Mouse (Mus musculus) ES-E14 (cell line): ENCODE data around the gene Knop1. TPM values are rescaled to one million over a fixed set of nuclear protein-coding genes. Genes with fewer than 3 reads are reported as not detected.

Experiments used
- DNase-seq: peaks from one replicate; pipeline ENCODE4 v3.0.0-alpha.2; 2013; ENCODE audit warnings: low read depth, low spot score
- H3K27ac ChIP-seq: 2 replicates; pipeline ENCODE4 v1.5.1; 2012; ENCODE audit warnings: low read depth, mild to moderate bottlenecking, low read length, moderate library complexity, mixed read lengths; ENCODE audit not compliant: poor library complexity, insufficient read depth, severe bottlenecking
- H3K36me3 ChIP-seq: 2 replicates; pipeline ENCODE4 v1.6.1; 2012; ENCODE audit warnings: mild to moderate bottlenecking, low read length, moderate library complexity, mixed read lengths; ENCODE audit not compliant: control insufficient read depth, poor library complexity, insufficient read depth, severe bottlenecking
- H3K4me1 ChIP-seq, 2 experiments: fragments of 150-350 bp in 1 of 2; sonication (generic) in 1 of 2; 2 replicates each; pipeline ENCODE4 v1.6.1; 2012; ENCODE audit warnings: low read length in 2 of 2, mild to moderate bottlenecking in 1 of 2, mixed read lengths in 1 of 2; ENCODE audit not compliant: control insufficient read depth in 2 of 2, insufficient read depth in 2 of 2, poor library complexity in 1 of 2
- H3K4me3 ChIP-seq, 2 experiments: fragments of 150-350 bp in 1 of 2; sonication (generic) in 1 of 2; 2 replicates each; pipeline ENCODE4 v1.5.1; 2012; ENCODE audit warnings: low read length in 2 of 2, low read depth in 1 of 2, mild to moderate bottlenecking in 1 of 2, mixed read lengths in 1 of 2; ENCODE audit not compliant: insufficient read depth in 1 of 2, poor library complexity in 1 of 2, severe bottlenecking in 1 of 2
- H3K9ac ChIP-seq: 2 replicates; pipeline ENCODE4 v1.6.1; 2012; ENCODE audit warnings: low read depth, mild to moderate bottlenecking, low read length, mixed read lengths; ENCODE audit not compliant: poor library complexity, insufficient read depth, severe bottlenecking
- H3K9me3 ChIP-seq: fragments of 150-350 bp; sonication (generic); 2 replicates; pipeline ENCODE4 v1.6.1; 2012; ENCODE audit warnings: low read depth, mild to moderate bottlenecking, low read length; ENCODE audit not compliant: control insufficient read depth, insufficient read depth
- CHD2 ChIP-seq: IDR thresholded peaks from 2 replicates; pipeline ENCODE4 v1.6.1; 2014; ENCODE audit warnings: mild to moderate bottlenecking, low read depth, low read length, inconsistent platforms
- HCFC1 ChIP-seq: IDR thresholded peaks from 2 replicates; pipeline ENCODE4 v1.6.1; 2012; ENCODE audit warnings: low read length, inconsistent platforms, borderline replicate concordance; ENCODE audit not compliant: insufficient read depth
- MAFK ChIP-seq: IDR thresholded peaks from 2 replicates; pipeline ENCODE4 v1.6.1; 2014; ENCODE audit warnings: mild to moderate bottlenecking, low read depth, low read length, inconsistent platforms; ENCODE audit not compliant: insufficient read depth
- ZC3H11A ChIP-seq: IDR thresholded peaks from 2 replicates; pipeline ENCODE4 v1.6.1; 2012; ENCODE audit warnings: low read depth, mild to moderate bottlenecking, inconsistent platforms, low read length, borderline replicate concordance
- ZNF384 ChIP-seq: IDR thresholded peaks from 2 replicates; pipeline ENCODE4 v1.6.1; 2012; ENCODE audit warnings: low read depth, low read length, inconsistent platforms
- in situ Hi-C, 2 experiments: fragments of 600-800 bp; cut with MboI; formaldehyde crosslinking; loops; one replicate each; pipeline ENCODE4 v1.15.1; 2025; ENCODE audit warnings: low sequenced_read_pairs in 2 of 2, inconsistent platforms in 1 of 2; ENCODE audit not compliant: unreplicated experiment in 2 of 2
- total RNA-seq: library from RNA; depleted of rRNA; stranded (reverse); fragments of 300-350 nt; gene quantifications from 2 replicates; pipeline ENCODE4 v1.2.3, GENCODE M21; 2012; rRNA removed

Gene Knop1
- 52.7 and 56.8 TPM in 2 replicates for total RNA-seq

DNA sequence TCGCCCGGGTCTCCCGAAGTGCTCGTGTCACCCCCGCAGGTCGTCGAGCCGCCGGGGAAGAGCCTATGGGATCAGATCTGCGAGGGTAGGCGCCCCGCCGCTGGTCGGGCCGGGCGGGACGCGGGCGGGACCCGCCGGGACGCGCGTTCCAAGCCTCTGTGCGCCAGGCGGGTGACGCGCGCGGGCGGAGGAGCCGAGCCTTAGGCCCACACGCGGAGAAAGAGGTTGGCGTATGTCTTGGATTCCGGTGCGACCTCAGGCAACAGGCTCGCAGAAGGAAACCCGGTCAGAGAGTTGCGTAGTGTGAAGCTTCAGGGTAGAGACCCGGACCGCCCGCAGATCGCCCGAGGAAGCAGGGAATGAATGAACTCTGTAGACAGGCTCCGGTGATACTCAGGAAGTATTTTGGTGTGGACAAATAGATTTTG lies at the start of gene Knop1:
Gene Knop1 (minus strand): TSS at position 378 of the 428 bp plus-strand sequence.
- H3K27ac ChIP-seq: peak within 1 kb of the TSS; percentile 20; the same call in 1 of the 2 replicates
- in situ Hi-C loops: no loop called here
- no peaks in the 10 kb centered on the region for H3K9me3 ChIP-seq
- peaks cover 21% of the 10 kb centered on the region for H3K36me3 ChIP-seq
- TF ChIP-seq CHD2 (0 out of 2 replicates have a peak, but pooled peaks have one; percentile 7), HCFC1 (no peak; the same call in 1 of the 2 replicates), MAFK (no peak), ZNF384 (no peak), ZC3H11A (no peak)
- peak within 1 kb of the TSS; percentile 88 for H3K9ac ChIP-seq
- H3K4me1 ChIP-seq: peaks cover 9 to 13% of the 10 kb centered on the region in 2 experiments; a peak in 3 of 4 replicates
- no peak for DNase-seq
- peak within 1 kb of the TSS; percentile 86 to 97 for H3K4me3 ChIP-seq

DNA sequence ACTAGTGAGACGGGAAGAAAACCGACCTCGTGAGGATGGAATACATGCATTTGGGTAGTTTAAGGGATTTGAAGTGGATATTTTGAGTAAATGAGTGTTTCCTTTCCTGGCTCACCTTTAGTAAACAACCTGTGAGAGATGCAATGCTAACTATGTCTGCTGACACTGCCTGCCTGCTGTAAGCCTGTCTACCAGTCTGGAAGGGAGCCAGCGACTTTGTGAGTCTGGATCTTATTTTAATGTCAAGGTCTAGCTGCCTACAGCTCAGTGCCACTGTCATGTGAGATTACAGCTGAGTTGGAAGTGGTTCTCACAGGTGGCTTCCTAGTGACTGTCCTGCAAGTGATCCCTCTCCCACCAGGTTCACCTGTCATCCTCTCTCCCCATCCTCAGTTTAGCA lies 48.5 kb upstream of the Knop1 start:
- DNase-seq: no peak
- H3K4me3 ChIP-seq: no peak overlapping the region
- H3K4me1 ChIP-seq: no peaks in the 10 kb centered on the region
- no peak overlapping the region for H3K9ac ChIP-seq
- in situ Hi-C loops: no loop called here
- H3K27ac ChIP-seq: no peak overlapping the region
- no peaks in the 10 kb centered on the region for H3K9me3 ChIP-seq
- no peaks in the 10 kb centered on the region for H3K36me3 ChIP-seq
- TF ChIP-seq HCFC1 (no peak), ZNF384 (no peak), CHD2 (no peak), ZC3H11A (no peak), MAFK (no peak)

DNA sequence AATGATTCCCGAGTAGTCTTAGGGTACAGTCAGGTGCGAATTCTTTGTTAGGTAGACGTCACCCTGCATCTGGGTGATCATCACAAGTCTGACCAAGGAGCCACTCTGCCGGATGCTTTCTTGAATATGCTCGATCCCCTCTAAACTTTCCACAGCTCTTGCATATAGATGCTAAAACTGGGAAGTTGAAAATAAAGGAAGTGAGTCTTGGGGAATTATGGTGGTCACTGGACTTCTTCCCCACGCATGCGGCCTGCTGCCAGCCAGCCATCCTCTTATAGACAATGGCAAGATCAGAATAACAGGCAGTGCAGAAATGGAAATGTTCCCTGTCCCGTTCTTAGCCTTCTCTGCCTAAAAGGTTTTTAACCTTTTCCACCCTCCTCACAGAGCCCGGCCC lies 47.8 kb upstream of the Knop1 start:
- no peak for DNase-seq
- in situ Hi-C loops: no loop called here

DNA sequence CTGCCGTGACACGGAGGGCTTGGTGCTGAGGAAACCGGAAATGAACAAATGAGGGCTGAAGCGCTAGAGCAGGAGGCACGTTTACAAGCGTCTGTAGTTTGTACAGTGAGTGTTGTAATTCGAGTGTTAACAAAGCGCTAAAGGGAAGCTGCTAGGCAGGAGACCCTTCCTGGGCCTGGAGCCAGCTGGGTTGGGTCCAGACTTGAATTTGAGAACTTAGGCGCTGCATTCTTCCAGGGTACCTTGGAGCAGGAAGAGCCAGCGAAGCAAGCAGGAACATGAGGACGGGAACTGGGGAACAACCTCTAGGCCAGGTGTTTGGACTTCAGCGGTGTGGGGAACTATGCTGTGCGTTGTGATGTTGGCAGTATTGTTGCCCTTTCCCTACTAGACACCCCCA lies 46.9 kb upstream of the Knop1 start:
- H3K4me3 ChIP-seq: no peak overlapping the region
- in situ Hi-C loops: no loop called here
- H3K27ac ChIP-seq: no peak overlapping the region
- H3K4me1 ChIP-seq: no peaks in the 10 kb centered on the region
- TF ChIP-seq MAFK (no peak), ZC3H11A (no peak), CHD2 (no peak), HCFC1 (no peak), ZNF384 (no peak)
- H3K36me3 ChIP-seq: no peaks in the 10 kb centered on the region
- DNase-seq: no peak
- H3K9me3 ChIP-seq: no peaks in the 10 kb centered on the region
- no peak overlapping the region for H3K9ac ChIP-seq

More for the DNA sequence above, 47.8 kb upstream of the Knop1 start:
- TF ChIP-seq ZC3H11A: no peak
- TF ChIP-seq CHD2: no peak
- no peak for TF ChIP-seq ZNF384
- TF ChIP-seq HCFC1: no peak
- TF ChIP-seq MAFK: no peak
- H3K4me3 ChIP-seq: no peak overlapping the region
- H3K9me3 ChIP-seq: no peaks in the 10 kb centered on the region
- no peaks in the 10 kb centered on the region for H3K36me3 ChIP-seq
- no peaks in the 10 kb centered on the region for H3K4me1 ChIP-seq
- no peak overlapping the region for H3K9ac ChIP-seq
- no peak overlapping the region for H3K27ac ChIP-seq
